Mouse (Mus musculus) spleen, adult 12 weeks (tissue): Measurements from ENCODE around the gene Dab2.

Source experiments
- DNase-seq: peaks from one replicate; pipeline ENCODE4 v3.0.0; 2022; ENCODE audit warnings: low spot score

The Dab2 gene

GRCm38 (mm10) chr15:6325443-6325842 lies 25.9 kb downstream of the Dab2 start:
- no peak for DNase-seq

- DNase-seq: no peak
These were observed 26.4 kb downstream of the Dab2 start for GRCm38 (mm10) chr15:6326011-6326410.

- no peak for DNase-seq
These were observed 31.8 kb downstream of the Dab2 start for GRCm38 (mm10) chr15:6331380-6331779.

- no peak for DNase-seq
These were observed 35.1 kb downstream of the Dab2 start for GRCm38 (mm10) chr15:6334664-6335206.

GRCm38 (mm10) chr15:6339767-6340166 lies 40.2 kb downstream of the Dab2 start:
- DNase-seq: no peak

GRCm38 (mm10) chr15:6340347-6340746 lies 40.8 kb downstream of the Dab2 start:
- DNase-seq: no peak

GRCm38 (mm10) chr15:6341427-6341826 lies 41.8 kb downstream of the Dab2 start:
- DNase-seq: no peak

- no peak for DNase-seq
These were observed 54.3 kb downstream of the Dab2 start for GRCm38 (mm10) chr15:6353901-6354300.

- DNase-seq: no peak
These were observed 60.3 kb downstream of the Dab2 start for GRCm38 (mm10) chr15:6359859-6360258.

GRCm38 (mm10) chr15:6369974-6370373 lies 70.4 kb downstream of the Dab2 start:
- DNase-seq: no peak

GRCm38 (mm10) chr15:6371486-6371885 lies 71.9 kb downstream of the Dab2 start:
- DNase-seq: no peak

GRCm38 (mm10) chr15:6375016-6375415 lies 75.4 kb downstream of the Dab2 start:
- no peak for DNase-seq

GRCm38 (mm10) chr15:6376001-6376400 lies 76.4 kb downstream of the Dab2 start:
- DNase-seq: no peak

- DNase-seq: no peak
These were observed 77.2 kb downstream of the Dab2 start for GRCm38 (mm10) chr15:6376785-6377184.

GRCm38 (mm10) chr15:6384027-6384426 lies 84.4 kb downstream of the Dab2 start:
- no peak for DNase-seq

- no peak for DNase-seq
These were observed 85.7 kb downstream of the Dab2 start for GRCm38 (mm10) chr15:6385241-6385640.

- DNase-seq: no peak
These were observed 86.8 kb downstream of the Dab2 start for GRCm38 (mm10) chr15:6386159-6386951.

GRCm38 (mm10) chr15:6386961-6387728 lies 87.6 kb downstream of the Dab2 start:
- DNase-seq: no peak

- DNase-seq: no peak
These were observed 88.1 kb downstream of the Dab2 start for GRCm38 (mm10) chr15:6387729-6388070.

- no peak for DNase-seq
These were observed 88.6 kb downstream of the Dab2 start for GRCm38 (mm10) chr15:6388146-6388545.

GRCm38 (mm10) chr15:6388631-6389030 lies 89.0 kb downstream of the Dab2 start:
- DNase-seq: no peak

GRCm38 (mm10) chr15:6390106-6390505 lies 90.5 kb downstream of the Dab2 start:
- no peak for DNase-seq

GRCm38 (mm10) chr15:6390657-6391056 lies 91.1 kb downstream of the Dab2 start:
- DNase-seq: no peak
